Mouse (Mus musculus) layer of hippocampus, adult 18-20 months (tissue): ENCODE results near the gene Cdrt4. TPM values are rescaled to one million over a fixed set of nuclear protein-coding genes. Genes with fewer than 3 reads are reported as not detected.

Experiments
- DNase-seq, 2 experiments: peaks; one replicate each; pipeline ENCODE4 v3.0.0; 2022; ENCODE audit warnings: low spot score in 2 of 2
- long read RNA-seq: library from polyadenylated mRNA; stranded (forward); transcript quantifications from one replicate; pipeline ENCODE4 v2.0.0, GENCODE M21; 2021
- total RNA-seq, 2 experiments: library from RNA; stranded (reverse); gene quantifications; 2 replicates each; pipeline ENCODE4 v1.2.3; 2021

Gene Cdrt4
- total RNA-seq, result not detected
- long read RNA-seq, result 0 reads

DNA sequence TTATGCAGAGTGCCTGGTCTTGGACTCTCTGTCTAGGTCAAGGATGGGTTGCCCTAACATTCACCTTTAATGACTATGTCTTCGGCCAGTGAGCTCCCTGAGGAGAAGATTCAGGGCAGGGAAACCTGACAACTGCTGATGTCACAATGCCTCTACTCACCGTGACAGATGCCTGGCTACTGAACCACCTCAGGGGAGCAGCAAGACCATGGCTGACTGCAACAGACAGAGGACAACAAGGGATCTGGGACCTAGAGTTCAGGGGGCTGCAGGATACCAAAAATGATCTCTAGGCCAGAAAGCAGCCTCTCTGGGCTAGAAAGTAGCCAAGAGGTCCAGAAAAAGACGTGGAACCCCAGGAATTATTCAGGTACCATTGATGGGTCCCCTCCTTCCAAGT is at the start of gene Cdrt4:
Gene Cdrt4, plus strand, starts transcription at position 182 of the 400 bp plus-strand sequence.
- no peak for DNase-seq

DNA sequence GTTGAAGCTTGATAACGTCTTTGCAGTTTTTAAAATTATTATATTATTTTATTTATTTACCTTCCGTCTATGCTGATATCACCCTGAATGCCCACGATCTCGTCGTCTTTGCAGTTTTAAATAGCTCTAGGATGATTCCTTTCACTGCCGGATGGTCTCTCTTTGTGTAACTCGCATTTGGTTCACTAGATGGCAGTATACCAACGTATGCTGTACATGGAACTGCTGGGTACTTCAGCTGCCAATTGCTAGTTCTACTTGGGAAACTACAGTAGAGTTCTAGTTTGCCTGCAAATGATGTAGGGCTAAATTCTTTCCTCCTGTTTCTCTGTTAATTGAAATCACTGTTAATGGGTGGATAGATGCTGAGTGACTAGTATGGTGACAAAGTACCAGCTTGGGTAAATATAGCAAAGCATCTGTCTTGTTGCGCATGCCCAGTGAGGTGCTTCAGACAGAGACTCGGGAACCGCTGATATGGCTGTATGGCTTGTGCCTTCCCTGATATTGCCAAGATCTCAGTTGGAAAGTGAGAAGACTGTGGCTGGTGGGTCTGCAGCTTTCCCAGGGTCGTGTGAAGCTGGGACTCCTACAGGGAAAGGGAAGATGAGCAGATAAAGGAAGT is 49.2 kb upstream of the Cdrt4 start:
- peak; percentile 61 to 93 for DNase-seq

DNA sequence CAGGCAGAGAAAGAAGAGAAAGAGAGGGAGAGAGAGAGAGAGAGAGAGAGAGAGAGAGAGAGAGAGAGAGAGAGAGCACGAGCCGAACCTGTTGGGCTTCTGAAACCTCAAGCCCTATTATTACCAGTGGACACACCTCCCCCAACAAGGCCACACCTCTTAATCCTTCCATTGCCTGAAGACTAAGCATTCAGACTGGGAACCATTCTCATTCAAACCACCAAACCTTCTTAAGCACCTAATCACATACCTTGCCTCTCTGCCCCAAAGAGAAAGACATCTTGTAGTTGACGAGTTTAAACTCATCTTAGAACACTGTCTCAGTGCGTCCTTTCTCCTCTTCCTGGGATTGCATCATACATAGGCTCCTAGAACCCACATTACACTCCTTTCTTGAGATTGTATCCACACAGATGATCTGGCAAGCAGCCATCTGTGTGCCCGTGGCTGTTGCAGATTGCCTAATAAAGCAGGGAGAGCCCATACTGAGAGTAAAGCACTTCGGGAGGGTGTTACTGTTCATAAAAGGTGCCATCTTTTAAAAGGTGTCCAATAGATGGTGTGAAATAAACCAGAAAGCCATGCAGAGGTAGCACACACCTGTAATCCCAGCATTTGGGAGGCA is 47.0 kb upstream of the Cdrt4 start:
- DNase-seq, result no peak

DNA sequence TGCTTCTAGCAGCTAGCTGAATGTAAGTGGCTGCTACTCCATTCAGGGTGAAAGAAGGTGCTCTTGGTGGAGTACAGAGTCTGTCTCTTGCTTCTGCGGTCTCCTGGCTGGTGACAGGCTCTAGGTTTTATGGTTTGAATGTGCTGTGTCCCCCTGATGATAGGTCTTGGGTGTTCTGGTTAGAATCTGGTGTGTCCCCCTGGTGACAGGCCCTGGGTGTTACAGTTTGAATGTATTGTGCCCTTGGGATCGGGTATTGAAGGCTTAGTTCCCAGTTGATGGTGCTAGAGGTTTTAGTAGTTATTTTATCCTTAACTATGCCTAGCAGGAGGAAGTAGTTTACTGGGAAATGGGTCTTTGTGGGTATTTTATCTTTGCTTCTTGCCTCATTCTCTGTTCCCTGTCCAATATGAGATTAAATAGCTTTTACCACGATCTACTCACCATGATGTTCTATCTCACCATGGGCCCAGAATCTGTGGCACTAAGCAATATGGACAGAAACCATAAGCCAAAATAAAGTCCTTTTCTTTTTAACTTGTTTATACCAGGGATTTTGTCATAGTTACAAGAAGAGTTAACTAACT is 41.2 kb upstream of the Cdrt4 start:
- no peak for DNase-seq

DNA sequence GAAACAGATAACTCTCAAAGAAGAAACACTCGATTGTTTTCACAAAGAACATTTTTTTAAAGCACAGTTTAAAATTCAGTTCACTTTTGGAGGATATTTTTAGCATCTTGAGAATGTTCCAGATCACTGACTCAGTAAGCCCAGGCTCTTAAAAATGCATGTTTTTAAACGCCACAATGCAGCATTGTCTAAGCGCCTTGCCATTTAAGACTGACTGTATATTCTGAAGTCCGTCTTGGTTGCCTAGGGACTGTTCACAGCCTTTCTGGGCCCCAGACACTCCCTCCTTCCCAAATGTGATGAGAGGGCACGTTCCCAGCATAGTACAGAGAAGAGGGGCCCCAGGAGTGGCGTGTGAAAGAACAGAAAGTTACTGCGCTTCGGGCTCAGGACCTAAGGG is 39.6 kb upstream of the Cdrt4 start:
- DNase-seq, result peak in 1 of 2 experiments; percentile 31

DNA sequence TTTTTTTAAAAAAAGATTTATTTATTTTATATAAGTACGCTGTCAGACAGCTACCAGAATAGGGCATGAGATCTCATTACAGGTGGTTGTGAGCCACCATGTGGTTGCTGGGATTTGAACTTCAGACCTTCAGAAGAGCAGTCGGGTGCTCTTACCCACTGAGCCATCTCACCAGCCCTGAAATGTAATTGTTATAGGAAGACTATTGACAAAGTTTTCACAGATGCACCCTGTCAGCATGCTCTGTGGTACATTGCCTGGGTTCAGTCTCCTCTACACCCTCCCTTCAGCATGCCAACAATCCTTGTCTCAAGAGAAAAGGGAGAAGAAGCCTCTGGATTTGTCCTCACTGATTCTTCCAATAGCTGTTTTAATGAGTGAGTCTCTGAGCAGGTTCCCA is 37.9 kb upstream of the Cdrt4 start:
- DNase-seq, result no peak

DNA sequence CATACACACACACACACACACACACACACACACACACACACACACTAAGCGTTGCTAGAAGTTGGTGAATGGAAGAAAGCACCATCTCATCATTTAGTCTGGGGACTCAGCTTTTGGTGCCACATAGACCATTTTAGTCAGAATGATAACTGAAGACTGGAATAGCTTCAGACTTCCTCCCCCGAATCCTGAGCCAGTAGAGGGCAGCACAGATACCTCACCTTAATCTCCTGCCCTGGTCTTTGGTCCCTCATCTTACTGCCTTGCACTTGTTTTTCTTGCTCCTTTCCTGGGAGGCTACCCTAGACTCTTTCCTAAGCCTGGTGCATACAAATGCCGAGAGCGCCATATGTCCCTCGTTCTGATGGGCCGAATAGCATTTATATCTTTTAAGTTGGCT is 36.5 kb upstream of the Cdrt4 start:
- peak in 1 of 2 experiments; percentile 36 for DNase-seq

DNA sequence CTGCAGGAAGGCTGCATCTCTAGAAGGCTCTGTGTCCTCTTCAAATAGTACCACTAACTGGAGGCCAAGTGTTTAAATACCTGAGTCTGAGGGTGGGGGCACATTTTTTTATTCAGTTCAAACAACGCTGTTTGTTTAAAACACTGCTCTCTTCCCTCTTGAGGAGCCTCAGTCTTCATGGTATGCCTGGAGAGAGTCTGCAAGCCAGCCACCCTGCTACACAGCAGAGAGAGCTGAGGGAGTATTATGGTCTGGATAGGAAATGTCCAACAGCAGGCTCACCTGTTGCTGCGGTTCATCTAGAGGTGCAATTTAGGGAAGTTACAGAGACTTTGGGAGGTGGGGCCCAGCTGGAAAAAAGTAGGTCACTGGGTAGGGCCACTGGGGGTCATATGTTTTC is 35.5 kb upstream of the Cdrt4 start:
- no peak for DNase-seq

DNA sequence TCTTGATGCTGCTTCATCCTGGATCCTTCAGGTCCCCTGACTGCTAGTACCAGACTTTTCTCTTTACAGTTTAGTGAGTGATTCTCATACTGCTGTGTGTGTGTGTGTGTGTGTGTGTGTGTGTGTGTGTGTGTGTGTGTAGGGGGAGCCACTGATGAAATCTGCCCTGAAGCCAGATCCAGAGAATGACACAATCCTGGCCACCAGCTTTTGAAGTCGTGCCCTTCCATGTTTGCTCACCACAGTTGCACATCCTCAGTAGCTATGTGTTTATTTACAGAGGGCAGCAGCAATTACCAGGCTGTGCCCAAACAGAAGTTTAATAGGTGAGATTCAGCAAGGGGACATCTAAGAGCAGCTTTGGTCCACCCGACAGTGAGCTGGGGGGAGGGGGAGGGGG is 34.2 kb upstream of the Cdrt4 start:
- no peak for DNase-seq

DNA sequence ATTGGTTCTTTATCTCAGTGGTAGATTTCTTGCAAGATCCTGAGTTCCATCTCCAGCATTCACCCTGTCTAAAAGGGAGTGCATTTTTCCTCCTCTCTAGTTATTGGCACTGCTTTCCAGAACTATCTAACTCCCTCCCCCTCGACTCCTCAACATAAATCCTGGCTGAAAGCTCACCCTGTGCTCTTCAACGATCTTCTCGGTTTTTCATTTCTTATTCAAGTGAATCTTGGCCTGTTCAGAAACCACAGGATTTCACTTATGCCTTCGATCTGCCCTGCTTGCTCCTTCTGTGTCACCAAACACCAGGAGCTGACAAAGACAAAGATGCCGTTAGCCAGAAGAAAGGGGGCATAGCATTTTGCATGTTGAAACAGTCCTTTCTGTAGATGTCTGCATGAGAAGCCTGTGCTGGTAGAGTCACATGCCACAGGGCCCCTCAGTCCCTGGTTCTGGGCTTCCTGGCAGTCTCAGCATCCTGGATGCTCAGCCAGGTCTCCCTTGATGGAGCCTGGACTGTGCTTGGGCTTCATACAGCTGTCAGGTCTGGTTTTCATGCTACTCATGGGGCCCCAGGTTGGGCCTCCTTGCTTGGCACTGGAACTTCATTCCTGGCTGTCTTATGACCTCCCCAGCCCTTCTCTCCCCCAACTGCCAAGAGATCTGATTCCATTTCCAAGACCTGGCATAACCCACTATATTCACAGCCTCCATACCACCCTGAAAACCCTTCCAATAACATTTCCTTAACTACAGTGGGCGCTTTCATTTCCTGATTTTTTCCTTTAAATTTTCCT is 30.8 kb upstream of the Cdrt4 start:
- no peak for DNase-seq

DNA sequence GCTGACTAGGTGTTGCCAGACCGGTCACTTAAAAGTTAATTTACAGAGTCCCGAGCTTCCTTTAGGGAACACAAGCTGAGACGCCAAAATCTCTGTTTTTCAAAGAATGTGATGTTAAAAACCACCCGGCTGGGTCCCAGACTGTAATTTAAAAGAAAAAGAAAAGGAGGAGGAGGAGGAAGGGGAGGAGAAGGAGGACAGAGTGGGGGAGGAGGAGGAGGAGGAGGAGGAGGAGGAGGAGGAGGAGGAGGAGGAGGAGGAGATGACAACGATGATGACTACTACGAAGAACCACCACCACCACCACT is 30.3 kb upstream of the Cdrt4 start:
- no peak for DNase-seq

DNA sequence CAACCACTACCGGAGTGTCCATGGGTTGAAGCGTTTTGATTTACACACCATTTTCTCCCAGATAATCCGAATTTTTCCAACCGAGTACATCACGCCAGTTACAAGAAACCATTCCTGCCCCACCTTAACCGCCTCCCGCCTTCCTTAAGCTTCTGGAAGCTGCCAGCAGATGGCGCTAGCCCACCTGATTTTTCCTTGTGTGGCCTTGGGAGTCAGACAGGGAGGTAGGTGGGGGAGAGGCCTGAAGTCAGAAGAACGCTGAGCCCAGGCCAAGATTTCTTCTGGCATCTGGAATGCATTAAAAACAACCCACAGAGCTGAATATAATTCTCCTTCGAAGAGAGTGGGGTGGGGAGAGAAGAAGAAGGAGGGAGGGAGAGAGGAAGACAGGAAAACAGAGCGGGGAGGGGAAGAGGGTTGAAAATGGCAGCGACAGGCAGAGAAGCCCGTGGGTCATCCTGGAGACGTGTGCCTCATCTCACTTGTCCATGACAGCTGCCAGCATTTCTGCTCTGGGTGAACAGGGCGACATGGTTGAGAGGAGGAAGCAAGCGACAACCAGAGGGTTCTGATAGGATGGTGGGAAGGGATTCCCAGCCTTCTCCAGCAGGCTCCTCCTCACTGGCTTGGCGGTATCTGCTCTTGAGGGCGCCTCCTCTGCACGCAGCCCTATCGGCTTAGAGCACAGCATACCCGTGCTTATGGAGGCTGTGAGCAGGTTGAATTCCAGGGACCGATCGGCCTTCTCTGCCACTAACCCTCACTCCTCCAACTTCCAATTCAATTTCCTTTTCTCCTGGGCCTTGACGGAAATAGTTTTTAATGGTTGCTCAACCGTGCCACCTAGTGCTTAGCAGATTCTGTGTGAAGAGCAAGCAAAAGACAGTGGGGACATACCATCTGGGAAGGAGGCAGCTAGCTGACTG is 29.7 kb upstream of the Cdrt4 start:
- DNase-seq, result peak; percentile 87 to 94

DNA sequence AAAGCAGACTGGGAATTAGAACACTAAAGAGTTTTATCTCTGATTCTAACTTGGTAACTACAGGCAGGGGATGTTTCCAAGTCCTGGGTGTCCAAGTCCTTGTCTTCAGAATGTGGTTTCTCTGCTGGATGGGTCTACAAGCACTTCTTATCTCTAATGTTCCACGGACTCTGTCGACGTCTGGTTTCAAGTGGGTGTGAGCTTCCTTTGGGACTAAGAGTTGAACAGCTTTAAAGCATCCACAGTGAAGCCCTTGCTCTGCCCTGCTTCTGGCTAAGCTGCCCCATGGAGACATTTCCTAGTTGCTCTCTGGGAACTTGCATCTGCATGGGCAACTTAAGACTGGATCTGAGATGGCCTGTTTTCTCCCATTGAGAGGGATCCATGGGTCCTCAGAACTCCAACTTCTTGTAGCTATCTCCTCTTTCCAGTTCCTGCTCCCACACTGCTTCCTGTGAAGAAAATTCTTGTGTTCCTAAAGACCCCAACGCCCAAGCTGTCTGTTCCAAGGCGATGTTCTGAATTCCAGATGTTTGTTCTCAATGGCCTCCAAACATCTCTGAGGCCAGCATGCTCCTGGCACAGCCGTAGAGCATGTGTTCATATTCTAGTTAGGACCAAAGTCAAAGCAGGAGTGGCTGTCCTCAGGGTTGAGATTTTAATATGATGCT is 26.8 kb upstream of the Cdrt4 start:
- DNase-seq, result no peak

DNA sequence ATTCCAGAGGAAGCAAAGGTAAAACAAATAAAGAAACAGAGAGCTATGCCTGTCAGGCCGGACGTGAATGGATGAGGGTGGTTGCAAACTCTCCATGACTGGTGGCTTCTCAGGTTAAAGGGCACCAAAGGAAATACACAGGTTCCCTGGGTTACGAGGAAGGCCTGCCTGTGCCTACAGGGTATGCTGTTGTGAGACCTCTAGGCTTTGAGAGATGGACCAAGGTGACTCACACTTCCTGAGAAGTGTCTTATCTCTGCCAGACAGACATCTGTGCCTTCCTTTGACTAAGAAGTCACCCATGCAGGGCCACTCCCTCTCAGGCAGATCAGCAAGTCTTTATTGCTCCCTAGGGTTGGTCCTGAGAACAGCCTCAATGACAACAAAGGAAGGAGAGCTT is 21.2 kb upstream of the Cdrt4 start:
- DNase-seq, result no peak

DNA sequence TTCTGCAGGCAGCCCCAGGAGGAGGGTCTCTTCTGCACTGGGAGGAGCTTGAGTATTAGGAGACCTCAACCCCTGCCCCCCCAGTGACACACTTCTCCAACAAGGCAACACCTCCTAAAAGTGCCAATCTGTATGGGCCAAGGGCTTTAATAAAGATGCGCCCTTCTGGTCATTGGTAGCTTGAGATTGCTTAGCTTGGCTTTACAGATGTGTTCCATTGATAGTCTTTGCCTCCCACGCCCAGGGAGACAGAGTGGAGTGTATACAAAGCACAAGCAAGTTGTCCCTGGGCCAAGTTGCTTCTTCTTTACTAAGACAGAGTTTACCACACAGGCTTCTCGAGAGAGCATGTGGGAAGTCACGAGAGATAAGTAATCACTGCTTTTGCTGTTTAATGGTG is 20.4 kb upstream of the Cdrt4 start:
- DNase-seq, result no peak

DNA sequence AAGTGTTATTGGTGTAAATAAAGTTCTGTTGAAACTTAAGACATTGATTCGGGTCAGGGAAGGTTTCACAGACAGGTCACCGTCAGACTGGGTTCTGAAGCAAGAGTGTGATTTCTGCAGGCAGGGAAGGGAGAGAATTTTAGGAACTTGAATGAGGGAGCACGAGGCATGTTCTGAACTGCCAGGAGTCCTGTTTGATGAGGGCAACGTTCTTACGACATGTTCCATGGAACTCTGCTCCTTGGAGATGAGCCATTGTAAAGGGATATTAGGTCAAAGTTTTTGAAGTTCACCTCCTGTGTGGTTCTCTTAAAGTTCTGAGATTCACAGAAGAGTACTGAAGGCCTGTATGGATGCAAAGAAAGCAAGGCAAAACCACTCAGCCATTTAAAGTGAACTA is 19.9 kb upstream of the Cdrt4 start:
- no peak for DNase-seq

DNA sequence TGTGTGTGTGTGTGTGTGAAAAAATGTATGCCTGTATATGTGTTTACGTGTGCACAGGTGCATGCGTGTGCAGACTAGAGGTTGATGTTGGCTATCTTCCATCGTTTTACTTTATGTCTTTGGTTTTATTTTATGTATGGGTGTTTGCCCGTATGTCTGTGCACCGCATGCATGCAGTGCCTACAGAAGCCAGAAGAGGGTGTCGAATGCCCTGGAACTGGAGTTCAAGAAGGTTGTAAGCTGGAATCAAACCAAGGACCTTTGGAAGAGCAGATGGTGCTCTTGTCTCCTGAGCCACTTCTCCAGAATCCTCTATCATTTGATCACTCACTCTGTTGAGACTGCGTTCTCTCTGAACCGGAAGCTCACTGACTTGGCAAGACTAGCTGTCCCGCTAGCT is 17.9 kb upstream of the Cdrt4 start:
- DNase-seq, result no peak

DNA sequence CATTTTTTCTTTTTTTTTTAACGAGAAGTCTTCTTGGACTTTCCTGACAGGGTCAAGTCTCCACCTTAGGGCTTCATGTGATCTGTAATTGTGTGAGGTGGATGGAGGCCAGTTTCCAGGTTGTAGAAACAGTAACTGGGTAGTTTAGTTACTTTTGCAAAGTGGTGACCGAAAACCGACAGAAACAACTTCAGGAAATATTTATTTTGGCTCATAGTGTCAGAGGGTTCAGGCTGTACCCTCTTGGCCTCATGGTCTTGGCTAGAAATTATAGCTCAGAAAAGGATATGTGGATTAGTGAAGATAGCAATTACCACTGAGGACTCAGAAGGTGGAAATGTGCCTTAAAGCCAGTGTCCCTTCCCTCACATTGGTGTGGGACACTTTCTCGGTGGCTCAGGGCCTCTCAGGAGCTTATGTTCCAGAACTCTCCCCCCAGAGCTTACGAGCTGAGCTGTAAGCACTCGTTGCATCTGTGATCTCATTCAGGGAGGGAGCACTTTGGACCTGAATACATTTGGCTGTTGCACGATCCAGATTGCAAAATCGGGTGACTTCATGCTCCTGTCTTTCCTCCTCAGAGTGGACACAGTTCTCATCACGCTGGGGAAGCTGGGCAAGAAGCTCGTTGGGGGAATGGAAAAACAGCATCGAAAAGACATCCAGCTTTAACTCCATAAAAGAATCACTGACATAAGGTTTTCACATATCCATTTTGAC is 16.0 kb upstream of the Cdrt4 start:
- no peak for DNase-seq

DNA sequence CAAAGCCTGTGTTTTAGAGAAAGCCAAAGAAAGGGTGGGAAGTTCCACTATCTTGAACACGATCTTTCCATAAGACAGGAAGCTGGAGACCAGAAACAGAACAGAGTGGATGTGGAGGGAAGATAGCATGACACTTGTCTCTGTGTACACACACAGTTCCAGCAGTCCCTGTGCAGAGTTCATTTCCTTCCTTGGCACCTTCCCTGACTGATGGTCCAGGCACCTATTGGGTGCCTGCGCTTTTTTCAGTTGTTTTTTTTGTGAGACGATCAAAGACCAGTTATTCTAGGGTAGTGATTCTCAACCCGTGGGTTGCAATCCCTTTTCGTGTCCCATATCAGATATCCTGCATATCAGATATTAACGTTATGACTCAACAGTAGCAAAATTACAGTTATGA is 13.0 kb upstream of the Cdrt4 start:
- no peak for DNase-seq

DNA sequence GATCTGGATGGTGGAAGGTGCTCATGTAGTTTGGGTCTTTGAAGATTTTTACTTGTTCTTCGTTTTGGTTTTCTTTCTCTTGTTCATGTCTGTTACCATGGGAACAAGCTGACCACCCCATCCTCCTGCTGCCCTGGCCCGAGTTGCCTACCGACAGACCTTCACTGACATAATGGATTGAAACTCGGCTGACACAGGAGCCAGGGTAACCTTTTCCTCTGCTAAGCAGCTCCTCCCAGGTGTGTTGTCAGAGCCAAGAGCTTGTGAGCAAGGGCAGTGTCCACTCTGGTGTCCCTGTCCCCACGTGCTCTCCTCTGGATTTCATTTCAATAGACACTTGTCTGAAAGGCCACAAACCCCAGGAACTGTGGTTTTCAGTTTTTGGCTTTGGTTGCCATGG is 12.1 kb upstream of the Cdrt4 start:
- no peak for DNase-seq
